Mouse (Mus musculus) brown adipose tissue, adult 24 weeks (tissue): ENCODE measurements around the gene Scaper. TPM values are rescaled to one million over a fixed set of nuclear protein-coding genes. Genes with fewer than 3 reads are reported as not detected.

Experiments
- H3K27ac ChIP-seq: fragments of 200-500 bp; replicated peaks from 2 replicates; pipeline ENCODE4 v1.5.1; 2012; ENCODE audit warnings: low read depth, mild to moderate bottlenecking, low read length
- H3K4me1 ChIP-seq: fragments of 200-500 bp; 2 replicates; pipeline ENCODE4 v1.6.1; 2012; ENCODE audit warnings: low read length, mixed read lengths; ENCODE audit not compliant: control insufficient read depth, insufficient read depth, insufficient read length
- H3K4me3 ChIP-seq: fragments of 200-500 bp; 2 replicates; pipeline ENCODE4 v1.5.1; 2012; ENCODE audit warnings: low read depth, mild to moderate bottlenecking, low read length, moderate library complexity; ENCODE audit not compliant: insufficient read depth
- polyA plus RNA-seq: library from polyadenylated mRNA; stranded (reverse); fragments of >200 nt; gene quantifications from 2 replicates; pipeline ENCODE4 v1.2.4, GENCODE M21; 2012; ENCODE audit not compliant: missing spikeins, insufficient read depth, insufficient read length

Scaper gene
- polyA plus RNA-seq, 1 experiment = 6.1 TPM

- Histone ChIP-seq H3K4me1 (peaks cover 9% of the 10 kb centered on the region), H3K27ac (no peak overlapping the region), H3K4me3 (no peak overlapping the region)
Measured at GRCm38 (mm10) chr9:55539661-55540390, 398.1 kb downstream of the Scaper start.

DNA sequence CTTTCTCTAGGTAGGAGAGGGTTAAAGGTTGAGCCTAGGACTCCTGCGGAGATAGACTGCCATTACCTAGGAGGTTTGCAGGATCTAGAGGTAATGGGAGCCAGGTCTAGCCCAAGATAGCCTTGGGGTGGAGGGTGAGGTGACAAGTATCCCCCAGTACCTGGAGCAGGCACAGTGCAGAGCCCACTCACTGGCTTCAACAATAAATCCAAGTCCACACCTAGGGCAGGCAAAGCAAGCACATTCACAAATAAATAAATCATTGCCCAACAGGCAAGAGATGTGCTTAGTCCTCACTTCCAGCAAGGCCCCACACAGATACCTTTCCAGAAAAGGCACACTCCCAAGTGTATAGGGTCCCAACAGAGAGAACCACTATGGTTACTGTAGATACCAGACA, 398.9 kb downstream of the Scaper start:
- Histone ChIP-seq H3K4me1 (peaks cover 5% of the 10 kb centered on the region), H3K27ac (no peak overlapping the region), H3K4me3 (no peak overlapping the region)

- Histone ChIP-seq H3K27ac (no peak within 1 kb of the TSS), H3K4me1 (peaks cover 3% of the 10 kb centered on the region; the same call in 1 of the 2 replicates), H3K4me3 (no peak within 1 kb of the TSS)
Measured at GRCm38 (mm10) chr9:55538377-55538776, 399.5 kb downstream of the Scaper start, which contains the start of gene Isl2. TSS of gene Isl2 (plus strand) at chr9:55538672.

- Histone ChIP-seq H3K4me1 (peaks cover 1% of the 10 kb centered on the region; the same call in 1 of the 2 replicates), H3K4me3 (no peak overlapping the region), H3K27ac (no peak overlapping the region)
Measured at GRCm38 (mm10) chr9:55535907-55536306, 402.0 kb downstream of the Scaper start.

DNA sequence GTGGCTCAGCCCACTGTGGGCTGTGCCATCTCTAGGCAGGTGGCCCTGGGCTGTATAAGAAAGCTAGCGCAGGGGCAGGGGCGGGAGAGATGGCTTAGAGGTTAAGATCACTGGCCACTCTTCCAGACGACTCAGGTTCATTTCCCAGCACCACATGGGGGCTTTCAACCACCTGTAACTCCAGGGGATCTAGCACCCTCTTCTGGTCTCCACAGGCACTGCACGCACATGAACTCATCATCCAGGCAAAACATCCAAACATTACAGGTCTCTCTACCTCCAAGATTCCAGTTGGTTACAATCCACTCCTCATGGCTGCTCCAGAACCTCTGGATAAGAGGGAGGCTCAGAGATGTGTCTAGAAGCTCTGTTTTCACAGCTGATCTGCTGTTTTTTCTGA, 412.2 kb downstream of the Scaper start:
- no peak overlapping the region for H3K4me3 ChIP-seq
- no peak overlapping the region for H3K27ac ChIP-seq
- H3K4me1 ChIP-seq = no peaks in the 10 kb centered on the region

GRCm38 (mm10) chr9:55512027-55512543, 425.8 kb downstream of the Scaper start, which contains the start of gene Etfa:
TSS of gene Etfa (minus strand) at chr9:55512243.
- Histone ChIP-seq H3K4me3 (peak within 1 kb of the TSS; percentile 88), H3K4me1 (no peaks in the 10 kb centered on the region)

DNA sequence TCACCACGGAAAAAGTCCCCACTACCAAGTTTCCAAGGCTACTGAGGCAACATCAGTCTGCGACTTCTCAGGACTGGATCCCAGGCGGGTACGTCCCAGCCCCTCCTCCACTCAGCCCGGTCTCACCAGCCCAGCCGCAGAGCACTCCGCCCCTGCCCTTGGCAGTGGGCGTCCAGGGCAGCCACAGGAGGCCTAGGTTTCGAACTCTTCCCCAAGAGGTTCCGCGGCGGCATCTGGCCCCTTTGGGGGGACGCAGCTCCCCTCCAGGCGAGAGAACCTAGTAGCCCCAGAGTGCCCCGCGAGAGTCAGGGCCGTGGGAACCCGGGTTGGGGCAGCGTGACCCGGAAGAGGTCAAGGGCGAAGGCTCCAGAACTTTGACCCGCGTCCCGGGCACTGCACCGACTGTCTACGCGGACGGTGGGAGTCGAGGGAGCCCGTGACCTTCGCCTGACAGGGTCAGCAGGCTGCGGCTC, 426.4 kb downstream of the Scaper start:
- Histone ChIP-seq H3K4me3 (peak overlapping the region; percentile 88), H3K4me1 (no peaks in the 10 kb centered on the region), H3K27ac (peak overlapping the region; percentile 88)

More at GRCm38 (mm10) chr9:55512027-55512543, 425.8 kb downstream of the Scaper start, which contains the start of gene Etfa:
- peak within 1 kb of the TSS; percentile 88 for H3K27ac ChIP-seq

- Histone ChIP-seq H3K4me1 (peaks cover 2% of the 10 kb centered on the region; the same call in 1 of the 2 replicates), H3K4me3 (peak overlapping the region; percentile 88), H3K27ac (peak overlapping the region; percentile 88)
Measured at GRCm38 (mm10) chr9:55510651-55511235, 427.2 kb downstream of the Scaper start.

DNA sequence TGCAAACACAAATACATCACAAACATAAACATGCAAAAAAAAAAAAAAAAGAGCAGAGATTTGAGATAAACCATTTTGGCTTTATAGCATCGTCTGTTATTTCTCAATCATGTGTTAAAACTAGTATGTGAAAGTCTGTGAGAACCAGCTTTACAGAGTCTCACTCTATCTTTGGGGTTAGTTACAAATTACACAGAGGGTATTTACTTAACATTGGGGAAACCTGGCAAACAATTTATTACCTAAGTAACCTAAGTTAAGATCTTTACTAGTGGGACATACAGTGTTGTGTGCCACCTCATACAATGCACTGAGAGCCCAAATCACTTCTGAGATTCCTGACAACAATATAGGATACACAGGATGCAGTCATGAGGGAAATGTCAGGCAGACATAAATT, 428.2 kb downstream of the Scaper start:
- Histone ChIP-seq H3K4me3 (no peak overlapping the region), H3K27ac (peak overlapping the region; percentile 67), H3K4me1 (peaks cover 6% of the 10 kb centered on the region)

- no peak overlapping the region for H3K27ac ChIP-seq
- H3K4me3 ChIP-seq = no peak overlapping the region
Measured at GRCm38 (mm10) chr9:55508701-55509100, 429.2 kb downstream of the Scaper start.

DNA sequence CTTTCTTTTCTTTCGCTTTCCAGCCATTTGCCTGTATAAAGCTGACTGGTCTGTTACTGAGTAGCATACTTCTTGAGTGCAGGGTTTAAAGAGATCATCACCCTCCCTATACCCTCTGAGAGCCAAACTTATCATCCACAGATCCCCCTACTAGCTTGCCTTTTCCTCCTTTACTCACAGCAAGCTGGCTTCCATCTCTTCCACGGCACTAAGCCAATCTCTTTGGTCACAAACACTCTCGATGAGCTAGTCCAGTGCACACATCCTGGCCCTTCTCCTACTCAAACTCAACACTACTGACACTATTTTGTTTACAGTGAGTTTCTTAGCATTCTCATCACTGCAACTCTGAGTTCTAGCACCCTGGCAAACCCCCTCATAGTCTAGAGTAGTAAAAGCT, 430.0 kb downstream of the Scaper start:
- Histone ChIP-seq H3K4me1 (peaks cover 9% of the 10 kb centered on the region), H3K27ac (no peak overlapping the region), H3K4me3 (no peak overlapping the region)

More at GRCm38 (mm10) chr9:55508701-55509100, 429.2 kb downstream of the Scaper start:
- H3K4me1 ChIP-seq = peaks cover 9% of the 10 kb centered on the region

Other genes starting within 250 kb of the Scaper start
- gene 4930563M21Rik, start 72.4 kb upstream of the Scaper start, polyA plus RNA-seq = not detected in 2 replicates
- 15.6 and 19.7 TPM in 2 replicates for gene Rcn2, start 103.7 kb upstream of the Scaper start, polyA plus RNA-seq
- 1.2 and 2.9 TPM in 2 replicates for gene Pstpip1, start 151.8 kb upstream of the Scaper start, polyA plus RNA-seq
- 171 and 213 TPM in 2 replicates for gene Tspan3, start 227.4 kb upstream of the Scaper start, polyA plus RNA-seq